Mouse (Mus musculus): ENCODE measurements at regions not wholly inside any gene's neighbourhood (a gene's known extent, or its start where the extent isn't known, plus 50 kb on each side); places are given as distances from the start of the nearest gene placed in this dataset.

- Histone ChIP-seq H3K9ac (no peak overlapping the region), H3K4me1 (replicated peaks) (peaks cover 3% of the 10 kb centered on the region; the same call in 1 of the 2 replicates), H3K36me3 (no peaks in the 10 kb centered on the region), H3K27ac (no peak overlapping the region), H3K27me3 (0 out of 2 replicates have a peak, but pooled peaks cover 14% of the 10 kb centered on the region), H3K4me2 (no peak overlapping the region), H3K9me3 (no peaks in the 10 kb centered on the region), H3K4me3 (no peak overlapping the region)
- WGBS: 65% methylated on average over 3 of the region's 3 CpGs
- ATAC-seq (ENCODE audit: low FRiP score): no peak
Measured at GRCm38 (mm10) chr1:143911230-143911629, 92.7 kb downstream of the Rgs2 start.

GRCm38 (mm10) chr1:143910530-143910929 lies 93.4 kb downstream of the Rgs2 start:
- no peak for ATAC-seq (ENCODE audit: low FRiP score)
- H3K27ac ChIP-seq: no peak overlapping the region
- no peaks in the 10 kb centered on the region for H3K36me3 ChIP-seq
- 0 out of 2 replicates have a peak, but pooled peaks cover 14% of the 10 kb centered on the region for H3K27me3 ChIP-seq
- H3K4me2 ChIP-seq: no peak overlapping the region
- no peaks in the 10 kb centered on the region for H3K9me3 ChIP-seq
- no peak overlapping the region for H3K4me3 ChIP-seq
- H3K9ac ChIP-seq: no peak overlapping the region
- H3K4me1 ChIP-seq (replicated peaks): peaks cover 3% of the 10 kb centered on the region; the same call in 1 of the 2 replicates

- 0 out of 2 replicates have a peak, but pooled peaks cover 12% of the 10 kb centered on the region for H3K27me3 ChIP-seq
- peaks cover 3% of the 10 kb centered on the region; the same call in 1 of the 2 replicates for H3K4me1 ChIP-seq (replicated peaks)
- H3K4me2 ChIP-seq: no peak overlapping the region
- H3K9ac ChIP-seq: no peak overlapping the region
- WGBS: 73% methylated on average over 6 of the region's 6 CpGs
- no peaks in the 10 kb centered on the region for H3K9me3 ChIP-seq
- H3K36me3 ChIP-seq: no peaks in the 10 kb centered on the region
- H3K27ac ChIP-seq: no peak overlapping the region
- no peak for ATAC-seq (ENCODE audit: low FRiP score)
- no peak overlapping the region for H3K4me3 ChIP-seq
Measured at GRCm38 (mm10) chr1:143907312-143907711, 96.6 kb downstream of the Rgs2 start.

- no peak for ATAC-seq (ENCODE audit: low FRiP score)
- H3K9me3 ChIP-seq: no peaks in the 10 kb centered on the region
- H3K4me2 ChIP-seq: no peak overlapping the region
- peaks cover 3% of the 10 kb centered on the region; the same call in 1 of the 2 replicates for H3K4me1 ChIP-seq (replicated peaks)
- H3K27ac ChIP-seq: no peak overlapping the region
- H3K4me3 ChIP-seq: no peak overlapping the region
- H3K9ac ChIP-seq: no peak overlapping the region
- no peaks in the 10 kb centered on the region for H3K36me3 ChIP-seq
- 0 out of 2 replicates have a peak, but pooled peaks cover 8% of the 10 kb centered on the region for H3K27me3 ChIP-seq
Measured at GRCm38 (mm10) chr1:143906881-143907280, 97.1 kb downstream of the Rgs2 start.

- H3K36me3 ChIP-seq: no peaks in the 10 kb centered on the region
- H3K9ac ChIP-seq: no peak overlapping the region
- no peaks in the 10 kb centered on the region for H3K4me1 ChIP-seq (replicated peaks)
- H3K27me3 ChIP-seq: 0 out of 2 replicates have a peak, but pooled peaks cover 3% of the 10 kb centered on the region
- no peak overlapping the region for H3K27ac ChIP-seq
- 74% methylated on average over 3 of the region's 3 CpGs for WGBS
- no peak overlapping the region for H3K4me2 ChIP-seq
- H3K4me3 ChIP-seq: no peak overlapping the region
- no peak for ATAC-seq (ENCODE audit: low FRiP score)
- H3K9me3 ChIP-seq: no peaks in the 10 kb centered on the region
Measured at GRCm38 (mm10) chr1:143903985-143904384, 100.0 kb downstream of the Rgs2 start.

DNA sequence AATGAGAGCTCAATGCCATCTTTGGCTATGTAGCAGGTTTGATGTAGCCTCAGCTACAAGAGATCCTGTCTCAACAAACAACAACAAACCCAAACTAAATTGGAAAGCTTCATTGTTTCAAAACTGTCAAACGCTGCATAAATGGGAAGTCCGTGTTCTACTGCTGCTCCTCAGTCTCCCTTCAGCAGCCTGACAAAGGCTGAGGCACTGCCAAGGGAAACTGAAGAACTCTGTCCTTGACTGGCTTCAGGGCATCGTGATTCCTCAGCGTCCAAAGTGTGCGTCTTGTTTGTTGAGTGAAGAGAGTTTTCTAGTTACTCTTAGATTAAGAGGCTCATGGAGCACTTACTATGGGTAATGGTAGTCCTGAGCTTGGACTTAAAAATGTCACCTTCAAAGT lies 100.7 kb downstream of the Rgs2 start:
- Histone ChIP-seq H3K9me3 (no peaks in the 10 kb centered on the region), H3K4me1 (replicated peaks) (no peaks in the 10 kb centered on the region), H3K9ac (no peak overlapping the region), H3K4me3 (no peak overlapping the region), H3K4me2 (no peak overlapping the region), H3K27ac (no peak overlapping the region), H3K36me3 (no peaks in the 10 kb centered on the region), H3K27me3 (0 out of 2 replicates have a peak, but pooled peaks cover 3% of the 10 kb centered on the region)
- ATAC-seq (ENCODE audit: low FRiP score): no peak
- WGBS: 87% methylated on average over 5 of the region's 5 CpGs

- no peaks in the 10 kb centered on the region for H3K4me1 ChIP-seq (replicated peaks)
- ATAC-seq (ENCODE audit: low FRiP score): no peak
- WGBS: 90% methylated on average over 6 of the region's 6 CpGs
- H3K27ac ChIP-seq: no peak overlapping the region
- H3K4me2 ChIP-seq: no peak overlapping the region
- no peaks in the 10 kb centered on the region for H3K27me3 ChIP-seq
- H3K9ac ChIP-seq: no peak overlapping the region
- H3K36me3 ChIP-seq: no peaks in the 10 kb centered on the region
- H3K9me3 ChIP-seq: no peaks in the 10 kb centered on the region
- no peak overlapping the region for H3K4me3 ChIP-seq
Measured at GRCm38 (mm10) chr1:143901127-143901920, 102.6 kb downstream of the Rgs2 start.

DNA sequence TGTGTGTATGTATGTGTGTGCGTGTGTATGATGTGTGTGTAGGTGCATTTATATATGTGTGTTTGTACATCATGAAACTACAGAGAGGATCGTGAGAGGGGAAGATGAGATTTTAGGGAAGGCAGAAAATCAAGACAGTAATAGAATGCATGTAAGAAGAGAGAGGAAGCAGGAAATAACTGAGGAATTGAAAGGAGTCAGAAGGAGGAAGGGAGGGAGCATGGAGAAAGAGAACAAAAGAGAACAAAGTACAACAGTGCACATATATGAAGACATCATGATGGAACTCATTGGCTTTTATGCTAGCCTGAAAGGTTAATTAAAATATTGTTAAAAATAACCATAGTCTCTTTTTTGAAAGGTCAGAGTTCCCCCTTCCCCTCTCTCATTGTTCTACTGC lies 111.4 kb downstream of the Uchl5 start:
- no peak for ATAC-seq (ENCODE audit: low FRiP score)
- no peaks in the 10 kb centered on the region for H3K9me3 ChIP-seq
- no peak overlapping the region for H3K4me2 ChIP-seq
- 85% methylated on average over 2 of the region's 2 CpGs for WGBS
- H3K36me3 ChIP-seq: no peaks in the 10 kb centered on the region
- H3K27me3 ChIP-seq: no peaks in the 10 kb centered on the region
- no peak overlapping the region for H3K27ac ChIP-seq
- no peak overlapping the region for H3K4me3 ChIP-seq
- H3K4me1 ChIP-seq (replicated peaks): no peaks in the 10 kb centered on the region
- no peak overlapping the region for H3K9ac ChIP-seq

DNA sequence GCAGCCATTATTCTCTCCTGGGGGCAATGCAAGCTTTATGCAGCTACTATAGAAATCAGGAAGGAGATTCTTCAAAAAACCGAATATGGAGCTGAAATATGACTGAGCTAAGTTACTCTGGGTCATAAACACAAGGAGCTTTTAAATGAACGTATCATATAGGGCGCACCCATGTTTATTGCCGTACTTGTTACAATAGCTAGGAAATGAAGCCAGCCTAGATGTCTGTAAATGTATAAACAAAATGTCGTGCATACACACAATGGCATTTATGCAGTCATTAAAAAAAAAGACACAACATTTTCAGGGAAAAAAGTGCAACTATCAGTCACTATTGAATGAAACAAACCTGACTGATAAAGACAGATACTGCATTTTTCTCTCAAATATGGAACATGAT lies 111.0 kb downstream of the Uchl5 start:
- H3K36me3 ChIP-seq: no peaks in the 10 kb centered on the region
- 81% methylated on average over 5 of the region's 5 CpGs for WGBS
- no peak overlapping the region for H3K4me2 ChIP-seq
- no peaks in the 10 kb centered on the region for H3K27me3 ChIP-seq
- no peak overlapping the region for H3K27ac ChIP-seq
- H3K9me3 ChIP-seq: no peaks in the 10 kb centered on the region
- H3K4me1 ChIP-seq (replicated peaks): no peaks in the 10 kb centered on the region
- ATAC-seq (ENCODE audit: low FRiP score): no peak
- no peak overlapping the region for H3K4me3 ChIP-seq
- no peak overlapping the region for H3K9ac ChIP-seq

- WGBS: 80% methylated on average over 1 of the region's 1 CpGs
- no peaks in the 10 kb centered on the region for H3K4me1 ChIP-seq (replicated peaks)
Measured at GRCm38 (mm10) chr1:143886014-143886413, 108.9 kb downstream of the Uchl5 start.

DNA sequence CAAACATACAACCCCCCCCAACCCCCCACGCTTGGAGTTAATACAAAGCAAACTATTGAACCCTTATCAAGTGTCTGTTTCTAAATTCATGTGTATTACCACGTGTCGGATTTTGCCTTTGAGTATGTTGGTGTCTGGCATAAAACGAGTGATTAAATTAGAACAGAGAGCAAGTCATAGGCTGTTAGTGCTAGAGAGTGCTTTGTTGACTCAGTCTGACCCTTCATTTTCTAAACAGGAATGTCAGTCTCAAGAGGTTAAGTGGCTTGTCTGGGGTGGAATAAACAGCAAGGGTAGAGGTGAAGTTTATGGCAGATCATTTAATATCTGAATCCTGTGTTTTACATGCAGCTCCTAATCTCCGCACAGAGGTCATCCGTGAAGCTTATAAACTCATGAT lies 104.1 kb downstream of the Uchl5 start:
- H3K27me3 ChIP-seq: no peaks in the 10 kb centered on the region
- ATAC-seq (ENCODE audit: low FRiP score): no peak
- H3K9ac ChIP-seq: no peak overlapping the region
- WGBS: 73% methylated on average over 6 of the region's 6 CpGs
- no peaks in the 10 kb centered on the region for H3K36me3 ChIP-seq
- H3K4me1 ChIP-seq (replicated peaks): no peaks in the 10 kb centered on the region
- H3K4me2 ChIP-seq: no peak overlapping the region
- H3K27ac ChIP-seq: no peak overlapping the region
- no peak overlapping the region for H3K4me3 ChIP-seq
- H3K9me3 ChIP-seq: no peaks in the 10 kb centered on the region

More at GRCm38 (mm10) chr1:143886014-143886413, 108.9 kb downstream of the Uchl5 start:
- Histone ChIP-seq H3K36me3 (no peaks in the 10 kb centered on the region), H3K27ac (no peak overlapping the region), H3K9ac (no peak overlapping the region), H3K4me3 (no peak overlapping the region), H3K9me3 (no peaks in the 10 kb centered on the region), H3K27me3 (no peaks in the 10 kb centered on the region), H3K4me2 (no peak overlapping the region)
- ATAC-seq (ENCODE audit: low FRiP score): no peak

GRCm38 (mm10) chr1:143879622-143880021 lies 102.5 kb downstream of the Uchl5 start:
- no peak for ATAC-seq (ENCODE audit: low FRiP score)
- H3K4me1 ChIP-seq (replicated peaks): no peaks in the 10 kb centered on the region
- no peaks in the 10 kb centered on the region for H3K36me3 ChIP-seq
- H3K4me3 ChIP-seq: no peak overlapping the region
- H3K27ac ChIP-seq: no peak overlapping the region
- 88% methylated on average over 5 of the region's 5 CpGs for WGBS
- no peaks in the 10 kb centered on the region for H3K27me3 ChIP-seq
- H3K4me2 ChIP-seq: no peak overlapping the region
- no peak overlapping the region for H3K9ac ChIP-seq
- no peaks in the 10 kb centered on the region for H3K9me3 ChIP-seq

- ATAC-seq (ENCODE audit: low FRiP score): no peak
- Histone ChIP-seq H3K9ac (no peak overlapping the region), H3K4me1 (replicated peaks) (no peaks in the 10 kb centered on the region), H3K4me2 (no peak overlapping the region), H3K36me3 (no peaks in the 10 kb centered on the region), H3K9me3 (no peaks in the 10 kb centered on the region), H3K27me3 (no peaks in the 10 kb centered on the region), H3K27ac (no peak overlapping the region), H3K4me3 (no peak overlapping the region)
- WGBS: 72% methylated on average over 2 of the region's 2 CpGs
Measured at GRCm38 (mm10) chr1:143878266-143878665, 101.2 kb downstream of the Uchl5 start.
